Mouse (Mus musculus) brain, embryonic 14.5 days (tissue): ENCODE measurements around the gene Tcp10c.
"Not testable (repeated sequence)": the region's sequence is repeated elsewhere in the genome, so short reads cannot be mapped to it uniquely, and the experiment has no call there.

ENCODE experiments used
- CTCF ChIP-seq: fragments of 200-500 bp; IDR thresholded peaks from 2 replicates; pipeline ENCODE4 v1.5.1; 2012; ENCODE audit warnings: inconsistent platforms, mild to moderate bottlenecking, moderate library complexity, borderline replicate concordance; ENCODE audit not compliant: insufficient read depth, insufficient read length; ENCODE audit errors: extremely low read depth
- POLR2A ChIP-seq: fragments of 200-500 bp; IDR thresholded peaks from 2 replicates; pipeline ENCODE4 v1.6.1; 2012; ENCODE audit warnings: mild to moderate bottlenecking, inconsistent platforms, borderline replicate concordance; ENCODE audit not compliant: poor library complexity, insufficient read depth, insufficient read length, severe bottlenecking; ENCODE audit errors: extremely low read depth

DNA sequence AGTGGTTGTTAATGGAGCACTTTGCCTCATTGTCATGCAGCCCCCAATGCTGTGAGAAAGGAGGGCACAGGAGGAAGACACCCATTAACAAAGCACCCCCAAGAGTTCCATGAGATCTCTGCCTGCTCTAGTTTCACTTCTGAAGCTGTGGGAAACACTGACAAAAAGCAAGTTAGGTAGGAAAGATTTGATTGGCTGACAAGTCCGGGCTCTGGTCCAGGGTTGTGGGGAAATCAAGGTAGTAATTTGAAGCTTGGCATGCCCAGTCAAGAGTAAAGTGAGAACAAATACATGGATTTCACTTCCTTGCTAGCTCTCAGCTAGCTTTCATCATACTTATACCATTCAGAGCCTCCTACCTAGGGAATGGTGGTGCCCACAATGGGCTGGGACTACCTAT, 14.3 kb upstream of the Tcp10c start:
- not testable (repeated sequence) for TF ChIP-seq CTCF, POLR2A
